Mouse (Mus musculus) adrenal gland (tissue): ENCODE data around the gene Alox5.

Source experiments
- intact Hi-C: fragments of 180-260 bp; cut with DNase I; formaldehyde crosslinking; loops from one replicate; pipeline ENCODE4 v1.15.1; 2025

The Alox5 gene

GRCm38 (mm10) chr6:116386506-116386905, 74.5 kb downstream of the Alox5 start:
- intact Hi-C loops, result no loop called here

- intact Hi-C loops, result no loop called here
Measured at GRCm38 (mm10) chr6:116386045-116386415, 74.9 kb downstream of the Alox5 start.

- intact Hi-C loops, result no loop called here
Measured at GRCm38 (mm10) chr6:116385194-116386044, 75.6 kb downstream of the Alox5 start.

- intact Hi-C loops, result no loop called here
Measured at GRCm38 (mm10) chr6:116383582-116383981, 77.4 kb downstream of the Alox5 start.

- intact Hi-C loops, result no loop called here
Measured at GRCm38 (mm10) chr6:116381605-116382004, 79.4 kb downstream of the Alox5 start.

- intact Hi-C loops, result no loop called here
Measured at GRCm38 (mm10) chr6:116380157-116380556, 80.8 kb downstream of the Alox5 start.

- intact Hi-C loops, result no loop called here
Measured at GRCm38 (mm10) chr6:116378892-116379291, 82.1 kb downstream of the Alox5 start.

- intact Hi-C loops, result no loop called here
Measured at GRCm38 (mm10) chr6:116374618-116375017, 86.4 kb downstream of the Alox5 start.

- intact Hi-C loops, result no loop called here
Measured at GRCm38 (mm10) chr6:116374136-116374535, 86.8 kb downstream of the Alox5 start.

- intact Hi-C loops, result no loop called here
Measured at GRCm38 (mm10) chr6:116371500-116371899, 89.5 kb downstream of the Alox5 start.

- intact Hi-C loops, result no loop called here
Measured at GRCm38 (mm10) chr6:116370216-116370976, 90.6 kb downstream of the Alox5 start.

GRCm38 (mm10) chr6:116369811-116370210, 91.2 kb downstream of the Alox5 start:
- intact Hi-C loops, result no loop called here

GRCm38 (mm10) chr6:116367971-116368370, 93.0 kb downstream of the Alox5 start:
- intact Hi-C loops, result no loop called here

- intact Hi-C loops, result no loop called here
Measured at GRCm38 (mm10) chr6:116361993-116362392, 99.0 kb downstream of the Alox5 start.

- intact Hi-C loops, result no loop called here
Measured at GRCm38 (mm10) chr6:116361463-116361862, 99.5 kb downstream of the Alox5 start.
